Mouse (Mus musculus) limb, embryonic 13.5 days (tissue): Measurements from ENCODE around the gene Pou2f1. TPM values are rescaled to one million over a fixed set of nuclear protein-coding genes. Genes with fewer than 3 reads are reported as not detected.
"Not testable (repeated sequence)": the region's sequence is repeated elsewhere in the genome, so short reads cannot be mapped to it uniquely, and the experiment has no call there.

Experiments used
- ATAC-seq: fragments of 200-750 bp; cut with Nextera tagmentation; 2 replicates; pipeline ENCODE4 v1.8.0; 2017; ENCODE audit warnings: low read depth, moderate number of reproducible peaks, moderate TSS enrichment; ENCODE audit not compliant: low FRiP score
- H3K27ac ChIP-seq: fragments of 300-500 bp; sonication (generic); 2 replicates; pipeline ENCODE4 v1.5.1; 2015; ENCODE audit warnings: inconsistent platforms, mild to moderate bottlenecking, moderate library complexity
- H3K27me3 ChIP-seq: fragments of 300-500 bp; sonication (generic); 2 replicates; pipeline ENCODE4 v1.6.1; 2015; ENCODE audit warnings: mild to moderate bottlenecking, inconsistent platforms
- H3K36me3 ChIP-seq: fragments of 300-500 bp; sonication (generic); 2 replicates; pipeline ENCODE4 v1.6.1; 2015; ENCODE audit warnings: inconsistent platforms, mild to moderate bottlenecking, moderate library complexity
- H3K4me1 ChIP-seq: fragments of 300-500 bp; sonication (generic); 2 replicates; pipeline ENCODE4 v1.6.1; 2015; ENCODE audit warnings: inconsistent platforms
- H3K4me2 ChIP-seq: fragments of 300-500 bp; sonication (generic); replicated peaks from 2 replicates; pipeline ENCODE4 v1.6.1; 2015; ENCODE audit warnings: inconsistent platforms, mild to moderate bottlenecking, moderate library complexity
- H3K4me3 ChIP-seq: fragments of 300-500 bp; sonication (generic); 2 replicates; pipeline ENCODE4 v1.5.1; 2015; ENCODE audit warnings: moderate library complexity, mild to moderate bottlenecking, inconsistent platforms
- H3K9ac ChIP-seq: fragments of 300-500 bp; sonication (generic); 2 replicates; pipeline ENCODE4 v1.6.1; 2015; ENCODE audit warnings: mild to moderate bottlenecking, inconsistent platforms
- H3K9me3 ChIP-seq: fragments of 300-500 bp; sonication (generic); 2 replicates; pipeline ENCODE4 v1.6.1; 2016; ENCODE audit warnings: inconsistent platforms
- WGBS: fragments of 180-500 bp; shearing (Covaris S2); methylation state at CpG from one replicate; pipeline ENCODE4 v1.1.7; 2015; 5-methylcytosine and 5-hydroxymethylcytosine counted together
- polyA plus RNA-seq: library from polyadenylated mRNA; unstranded; fragments of >200 nt; fragmentation: Nextera tagmentation; extraction: Ambion mirVana; gene quantifications from 2 replicates; pipeline ENCODE4 v1.2.1, GENCODE M21; 2015

Gene Pou2f1
- polyA plus RNA-seq, 1 experiment from 2014 or later: 15.3 TPM

DNA sequence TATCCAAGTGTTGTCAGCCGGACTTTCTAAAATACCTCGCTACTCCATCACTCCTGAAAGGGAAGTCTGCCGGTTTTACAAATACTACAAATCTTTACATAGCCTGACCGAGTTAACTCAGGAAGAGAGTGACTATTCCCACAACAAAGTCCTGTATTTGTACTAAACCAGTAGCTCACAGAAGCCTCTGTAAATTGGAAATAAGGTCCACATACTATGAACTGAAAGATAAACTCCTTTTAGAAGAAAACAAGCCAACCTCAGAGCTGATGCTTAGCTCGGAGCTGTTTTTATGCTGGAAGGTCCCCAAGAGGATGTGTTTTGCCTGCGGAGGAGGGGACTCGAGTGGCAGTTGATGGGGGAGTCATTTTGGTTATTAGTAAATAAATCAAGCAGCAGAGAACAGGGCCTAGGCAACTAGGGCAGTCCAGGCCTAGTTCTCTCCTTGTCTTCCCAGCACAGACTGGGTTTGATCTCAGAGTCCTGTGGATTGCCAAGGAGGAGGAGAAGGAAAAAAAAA lies 1.8 kb downstream of the Pou2f1 start:
- Histone ChIP-seq H3K4me1 (peaks cover 27% of the 10 kb centered on the region), H3K4me2 (peak overlapping the region; percentile 95), H3K36me3 (no peaks in the 10 kb centered on the region), H3K4me3 (peak overlapping the region; percentile 98), H3K9me3 (no peaks in the 10 kb centered on the region), H3K9ac (peak overlapping the region; percentile 97), H3K27me3 (no peaks in the 10 kb centered on the region), H3K27ac (peak overlapping the region; percentile 93; the same call in 1 of the 2 replicates)
- WGBS: 8% methylated on average over 7 of the region's 7 CpGs
- ATAC-seq: no peak

DNA sequence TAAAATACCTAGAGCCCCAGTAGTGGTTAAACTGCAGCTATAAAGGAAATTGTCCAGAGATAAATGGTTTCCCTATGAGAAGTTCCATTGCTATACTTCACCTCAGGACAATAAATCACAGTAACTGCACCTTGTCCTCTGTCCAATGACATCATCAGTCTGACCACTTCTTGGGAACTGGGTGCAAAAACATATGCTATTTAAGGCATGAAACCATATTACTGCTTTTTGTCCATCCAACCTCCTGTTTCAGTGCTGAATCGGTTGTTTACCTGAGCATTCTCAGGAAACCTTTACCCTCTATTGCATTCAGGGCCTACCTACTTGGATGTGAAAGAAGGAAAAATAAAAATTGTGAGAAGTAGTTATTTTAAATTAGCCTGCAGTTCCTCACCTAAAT lies 2.8 kb downstream of the Pou2f1 start:
- no peak overlapping the region for H3K4me2 ChIP-seq
- peaks cover 27% of the 10 kb centered on the region for H3K4me1 ChIP-seq
- no peaks in the 10 kb centered on the region for H3K27me3 ChIP-seq
- H3K9me3 ChIP-seq: no peaks in the 10 kb centered on the region
- no peaks in the 10 kb centered on the region for H3K36me3 ChIP-seq
- ATAC-seq: no peak
- WGBS: 76% methylated on average over 1 of the region's 1 CpGs
- no peak overlapping the region for H3K9ac ChIP-seq
- H3K27ac ChIP-seq: no peak overlapping the region
- H3K4me3 ChIP-seq: no peak overlapping the region

GRCm38 (mm10) chr1:165995661-165996055 lies 6.8 kb downstream of the Pou2f1 start:
- no peak overlapping the region for H3K9ac ChIP-seq
- no peak for ATAC-seq
- H3K4me1 ChIP-seq: peaks cover 23% of the 10 kb centered on the region
- no peaks in the 10 kb centered on the region for H3K9me3 ChIP-seq
- no peak overlapping the region for H3K4me3 ChIP-seq
- no peaks in the 10 kb centered on the region for H3K27me3 ChIP-seq
- no peak overlapping the region for H3K27ac ChIP-seq
- no peak overlapping the region for H3K4me2 ChIP-seq
- WGBS: 84% methylated on average over 7 of the region's 7 CpGs
- no peaks in the 10 kb centered on the region for H3K36me3 ChIP-seq

DNA sequence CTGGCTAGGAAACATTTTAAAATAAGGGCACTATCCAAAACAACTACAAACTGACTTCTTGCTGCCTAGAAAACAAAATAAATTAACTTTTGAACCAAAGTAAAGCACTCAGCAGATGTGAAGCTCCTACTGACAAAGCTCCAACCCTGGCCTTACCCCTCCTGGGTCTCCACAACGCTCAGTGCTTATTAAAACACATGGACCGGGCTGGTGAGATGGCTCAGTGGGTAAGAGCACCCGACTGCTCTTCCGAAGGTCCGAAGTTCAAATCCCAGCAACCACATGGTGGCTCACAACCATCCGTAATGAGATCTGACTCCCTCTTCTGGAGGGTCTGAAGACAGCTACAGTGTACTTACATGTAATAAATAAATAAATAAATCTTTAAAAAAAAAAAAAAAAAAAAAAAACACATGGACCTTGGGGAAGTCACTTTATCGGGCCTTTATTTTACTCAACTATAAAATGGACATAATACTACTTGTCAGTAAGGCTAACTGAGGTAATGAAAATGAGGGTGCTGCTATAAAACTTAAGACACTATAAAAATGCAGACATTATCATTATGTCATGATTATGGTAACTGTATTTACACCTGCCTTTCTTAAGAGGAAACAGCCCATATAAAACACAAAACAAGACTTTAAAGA lies 7.3 kb downstream of the Pou2f1 start:
- not testable (repeated sequence) for H3K9me3 ChIP-seq, H3K9ac ChIP-seq, H3K27me3 ChIP-seq, ATAC-seq, H3K36me3 ChIP-seq, H3K4me3 ChIP-seq, H3K4me2 ChIP-seq, H3K27ac ChIP-seq
- H3K4me1 ChIP-seq: peaks cover 18% of the 10 kb centered on the region
- 83% methylated on average over 7 of the region's 7 CpGs for WGBS

- no peak for ATAC-seq
- no peaks in the 10 kb centered on the region for H3K36me3 ChIP-seq
- H3K4me2 ChIP-seq: no peak overlapping the region
- H3K9me3 ChIP-seq: no peaks in the 10 kb centered on the region
- WGBS: 77% methylated on average over 1 of the region's 1 CpGs
- no peak overlapping the region for H3K9ac ChIP-seq
- no peak overlapping the region for H3K4me3 ChIP-seq
- peaks cover 9% of the 10 kb centered on the region; the same call in 1 of the 2 replicates for H3K4me1 ChIP-seq
- no peak overlapping the region for H3K27ac ChIP-seq
- no peaks in the 10 kb centered on the region for H3K27me3 ChIP-seq
These were observed 8.2 kb downstream of the Pou2f1 start for GRCm38 (mm10) chr1:165994279-165994678.

- H3K4me1 ChIP-seq: 0 out of 2 replicates have a peak, but pooled peaks cover 8% of the 10 kb centered on the region
- no peaks in the 10 kb centered on the region for H3K9me3 ChIP-seq
- H3K9ac ChIP-seq: no peak overlapping the region
- H3K27me3 ChIP-seq: no peaks in the 10 kb centered on the region
- no peak overlapping the region for H3K4me3 ChIP-seq
- no peak for ATAC-seq
- 79% methylated on average over 6 of the region's 6 CpGs for WGBS
- no peaks in the 10 kb centered on the region for H3K36me3 ChIP-seq
- no peak overlapping the region for H3K4me2 ChIP-seq
- no peak overlapping the region for H3K27ac ChIP-seq
These were observed 9.0 kb downstream of the Pou2f1 start for GRCm38 (mm10) chr1:165993270-165994156.

- Histone ChIP-seq H3K9ac (no peak overlapping the region), H3K4me3 (no peak overlapping the region), H3K36me3 (no peaks in the 10 kb centered on the region), H3K27ac (no peak overlapping the region), H3K27me3 (no peaks in the 10 kb centered on the region), H3K4me1 (0 out of 2 replicates have a peak, but pooled peaks cover 3% of the 10 kb centered on the region), H3K9me3 (no peaks in the 10 kb centered on the region), H3K4me2 (no peak overlapping the region)
- no peak for ATAC-seq
- 66% methylated on average over 2 of the region's 2 CpGs for whole genome bisulfite sequencing
These were observed 13.9 kb downstream of the Pou2f1 start for GRCm38 (mm10) chr1:165988536-165988935.

GRCm38 (mm10) chr1:165988072-165988471 lies 14.4 kb downstream of the Pou2f1 start:
- no peaks in the 10 kb centered on the region for H3K36me3 ChIP-seq
- WGBS: 88% methylated on average over 2 of the region's 2 CpGs
- H3K27me3 ChIP-seq: no peaks in the 10 kb centered on the region
- H3K9me3 ChIP-seq: no peaks in the 10 kb centered on the region
- H3K27ac ChIP-seq: no peak overlapping the region
- H3K4me1 ChIP-seq: 0 out of 2 replicates have a peak, but pooled peaks cover 3% of the 10 kb centered on the region
- H3K9ac ChIP-seq: no peak overlapping the region
- no peak overlapping the region for H3K4me2 ChIP-seq
- ATAC-seq: no peak
- no peak overlapping the region for H3K4me3 ChIP-seq

DNA sequence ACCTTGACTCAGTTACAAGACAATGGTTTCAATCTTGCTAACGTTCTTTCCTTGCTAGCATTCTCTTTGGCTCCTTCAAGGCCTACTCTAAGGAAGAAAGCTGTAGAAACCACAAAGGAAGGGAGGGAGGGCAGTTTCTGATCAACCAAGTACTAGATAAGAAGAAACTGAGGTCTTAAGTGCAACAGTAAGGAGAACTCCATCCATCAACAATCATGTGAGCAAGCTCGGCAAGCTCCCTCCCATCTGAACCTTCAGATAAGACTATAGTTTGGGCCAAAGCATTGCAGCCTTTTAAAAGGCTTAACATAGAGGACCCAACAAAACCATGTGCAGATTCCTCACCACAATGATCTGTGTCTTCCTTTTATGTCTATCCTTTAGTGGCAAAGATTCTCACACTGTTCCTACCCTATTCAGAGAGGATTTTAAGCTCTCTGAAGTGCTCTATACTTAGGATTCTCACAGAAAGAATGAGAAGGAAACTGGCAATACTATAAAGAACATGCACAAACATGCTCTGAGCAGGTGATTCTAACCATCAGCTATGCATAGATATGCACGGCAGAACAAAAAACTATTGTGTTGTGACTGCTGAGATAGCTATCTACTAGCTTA lies 16.6 kb downstream of the Pou2f1 start:
- H3K9ac ChIP-seq: no peak overlapping the region
- no peak overlapping the region for H3K27ac ChIP-seq
- no peaks in the 10 kb centered on the region for H3K36me3 ChIP-seq
- no peak overlapping the region for H3K4me3 ChIP-seq
- H3K27me3 ChIP-seq: no peaks in the 10 kb centered on the region
- H3K4me1 ChIP-seq: 0 out of 2 replicates have a peak, but pooled peaks cover 4% of the 10 kb centered on the region
- H3K4me2 ChIP-seq: no peak overlapping the region
- no peak for ATAC-seq
- 80% methylated on average over 3 of the region's 3 CpGs for WGBS
- H3K9me3 ChIP-seq: no peaks in the 10 kb centered on the region

DNA sequence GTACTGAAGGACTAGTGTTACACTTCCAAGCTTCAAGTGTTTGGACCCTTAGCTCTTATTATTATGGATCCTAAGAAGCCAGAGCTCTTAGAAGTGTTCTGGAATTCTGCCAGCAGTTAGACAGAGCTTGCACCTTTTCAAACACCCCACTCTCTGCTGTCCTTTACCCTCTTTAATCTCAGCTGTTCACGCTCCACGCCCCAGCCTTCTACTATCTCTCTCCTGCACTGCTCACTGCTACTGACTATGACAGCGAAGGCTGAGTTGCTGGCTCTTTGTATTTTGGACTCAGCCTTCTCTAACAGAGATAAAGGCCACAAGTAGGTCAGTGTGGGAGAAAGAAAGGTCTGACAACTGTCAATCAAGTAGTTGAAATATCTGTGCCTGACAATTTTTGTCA lies 17.3 kb downstream of the Pou2f1 start:
- H3K9me3 ChIP-seq: no peaks in the 10 kb centered on the region

DNA sequence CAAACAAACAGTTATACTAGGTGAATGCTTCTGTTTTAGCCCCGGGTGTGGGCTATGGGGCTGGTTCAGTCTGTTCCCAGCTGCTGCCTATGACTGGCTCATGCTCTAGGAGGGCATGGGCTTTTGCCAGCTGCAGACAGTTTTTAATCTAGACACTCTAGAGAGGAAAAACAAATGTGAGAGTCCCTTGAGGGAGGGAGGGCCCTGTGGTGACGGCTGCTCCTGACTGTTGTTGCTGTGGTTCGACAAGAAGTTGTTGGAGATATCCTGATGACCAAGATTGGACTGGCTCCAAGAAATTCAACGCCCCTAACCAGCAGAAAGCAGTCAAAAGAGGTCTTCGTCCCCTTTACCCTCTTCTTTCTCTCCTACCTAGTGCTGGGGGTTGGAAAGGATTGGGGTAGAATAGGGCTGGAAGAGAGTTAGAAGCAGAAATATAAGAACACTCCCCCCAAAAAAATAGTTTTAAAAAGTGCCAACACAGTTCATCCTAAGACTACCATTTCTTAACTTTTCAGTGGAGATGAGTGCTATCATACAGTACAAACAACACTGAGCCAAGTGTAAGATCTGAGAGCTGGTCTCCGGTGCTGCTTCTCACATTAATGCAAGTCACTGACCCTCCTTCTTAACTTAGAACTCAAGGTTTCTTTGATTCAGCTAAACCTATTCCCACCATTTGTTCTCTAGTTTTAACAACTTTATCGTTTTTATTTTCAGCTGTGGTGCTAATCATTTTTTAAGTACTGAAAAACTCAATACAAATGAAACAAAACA lies 25.6 kb downstream of the Pou2f1 start:
- Histone ChIP-seq H3K4me3 (no peak overlapping the region), H3K4me2 (no peak overlapping the region), H3K4me1 (peaks cover 5% of the 10 kb centered on the region; the same call in 1 of the 2 replicates), H3K27me3 (no peaks in the 10 kb centered on the region), H3K27ac (no peak overlapping the region), H3K9ac (no peak overlapping the region), H3K36me3 (no peaks in the 10 kb centered on the region), H3K9me3 (no peaks in the 10 kb centered on the region)
- WGBS: 63% methylated on average over 7 of the region's 7 CpGs
- ATAC-seq: no peak

More for the DNA sequence above, 17.3 kb downstream of the Pou2f1 start:
- H3K9ac ChIP-seq: no peak overlapping the region
- 0 out of 2 replicates have a peak, but pooled peaks cover 2% of the 10 kb centered on the region for H3K4me1 ChIP-seq
- H3K4me3 ChIP-seq: no peak overlapping the region
- H3K4me2 ChIP-seq: no peak overlapping the region
- no peaks in the 10 kb centered on the region for H3K27me3 ChIP-seq
- WGBS: 83% methylated on average over 3 of the region's 3 CpGs
- no peak overlapping the region for H3K27ac ChIP-seq
- no peaks in the 10 kb centered on the region for H3K36me3 ChIP-seq
- ATAC-seq: no peak
